Mouse (Mus musculus): ENCODE measurements around the gene Vmn1r132. TPM values are rescaled to one million over a fixed set of nuclear protein-coding genes. Genes with fewer than 3 reads are reported as not detected.
"Not testable (repeated sequence)": the region's sequence is repeated elsewhere in the genome, so short reads cannot be mapped to it uniquely, and the experiment has no call there.

The Vmn1r132 gene
- not detected for total RNA-seq (2021)
- long read RNA-seq, experiment 1 = 0 reads
- long read RNA-seq, experiment 2 = 0 reads

GRCm38 (mm10) chr7:21613792-21614191 is at the start of gene Vmn1r132:
Gene Vmn1r132 (plus strand): TSS chr7:21614092.
- DNase-seq = not testable (repeated sequence)

Other genes starting within 250 kb of the Vmn1r132 start
- gene Gm6882, start 181.3 kb upstream of the Vmn1r132 start, total RNA-seq (2021) = not detected
- gene Vmn1r130, start 102.3 kb upstream of the Vmn1r132 start, total RNA-seq (2021) = not detected
- gene Vmn1r131, start 68.0 kb upstream of the Vmn1r132 start, total RNA-seq (2021) = not detected
- gene Gm4175, start 147.4 kb downstream of the Vmn1r132 start, total RNA-seq (2021) = not detected
- gene Gm4177, start 182.6 kb downstream of the Vmn1r132 start, total RNA-seq (2021) = not detected
- not detected for gene Vmn1r135, start 218.3 kb downstream of the Vmn1r132 start, total RNA-seq (2021)
- gene Gm5725, start 230.2 kb downstream of the Vmn1r132 start, total RNA-seq (2021) = not detected